Mouse (Mus musculus): Measurements from ENCODE around the gene Pard3b.

- TF ChIP-seq CTCF (IDR thresholded peaks at IDR 0.05; ENCODE audit: insufficient read depth, low read length): no peak
- no peak for TF ChIP-seq POLR2A (IDR thresholded peaks at IDR 0.05; ENCODE audit: borderline replicate concordance, extremely low read depth, low read depth, low read length)
Observed at GRCm38 (mm10) chr1:62414521-62414920, 775.9 kb downstream of the Pard3b start.
